Mouse (Mus musculus): ENCODE data around the gene Gucy2c. TPM values are rescaled to one million over a fixed set of nuclear protein-coding genes. Genes with fewer than 3 reads are reported as not detected.

Gene Gucy2c
- total and polyA plus RNA-seq, 3 experiments, result not detected

DNA sequence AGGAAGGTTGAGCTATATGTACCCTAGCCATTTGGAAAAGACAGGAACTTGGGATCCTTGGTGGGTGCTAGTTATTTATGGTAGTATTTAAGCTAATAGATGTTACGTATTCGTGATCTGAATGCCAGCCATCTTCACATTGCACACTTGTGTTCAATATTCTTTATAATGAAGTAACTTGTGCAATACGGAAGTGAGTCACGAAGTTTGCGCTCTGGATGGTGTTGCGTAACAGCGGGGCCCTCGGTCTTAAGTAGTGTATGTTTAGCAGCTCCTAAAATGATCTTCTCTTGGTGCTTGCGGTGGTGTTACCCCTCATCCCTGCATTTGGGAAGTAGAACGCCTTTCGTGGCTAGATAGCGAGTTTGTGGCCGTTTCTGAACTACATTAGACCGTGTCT is 27.5 kb upstream of the Gucy2c start:
- Histone ChIP-seq H3K27me3 (ENCODE audit: control insufficient read depth in 1 of 2, insufficient read depth in 2 of 2, low read length in 2 of 2) (no peaks in the 10 kb centered on the region), H3K9me3 (replicated peaks; ENCODE audit: insufficient read depth, low read length) (no peaks in the 10 kb centered on the region), H3K4me1 (ENCODE audit: control insufficient read depth in 1 of 2, insufficient read depth in 2 of 2, low read length in 2 of 2) (peaks cover 0 to 16% of the 10 kb centered on the region in 2 experiments; a peak in 3 of 4 replicates), H3K9ac (ENCODE audit: control insufficient read depth, low read depth, low read length, poor library complexity, severe bottlenecking) (peak overlapping the region; percentile 94), H3K27ac (ENCODE audit: control insufficient read depth, low read depth, low read length) (peak overlapping the region; percentile 77), H3K4me3 (ENCODE audit: control insufficient read depth in 1 of 2, insufficient read depth in 1 of 2, low read depth in 2 of 2, low read length in 2 of 2) (peak overlapping the region; percentile 61 to 74), H3K79me2 (ENCODE audit: control insufficient read depth, insufficient read depth, low read length, poor library complexity) (peaks cover 24% of the 10 kb centered on the region), H3K36me3 (ENCODE audit: control insufficient read depth in 1 of 2, insufficient read depth in 2 of 2, low read length in 2 of 2) (peaks cover 7 to 17% of the 10 kb centered on the region in 2 experiments)
- peak; percentile 92 for DNase-seq (ENCODE audit: low read depth, low spot score)
- peak in 1 of 2 experiments; percentile 38; a peak in 1 of 4 replicates for TF ChIP-seq POLR2A (IDR thresholded peaks at IDR 0.05; ENCODE audit: control insufficient read depth in 1 of 2, insufficient read depth in 1 of 2, low read depth in 1 of 2, low read length in 2 of 2, poor library complexity in 1 of 2)
- TF ChIP-seq NRF1 (IDR thresholded peaks at IDR 0.05; ENCODE audit: insufficient read depth, low read depth, low read length, poor library complexity, severe bottlenecking), result no peak
- TF ChIP-seq TBP (IDR thresholded peaks at IDR 0.05; ENCODE audit: low read depth, low read length), result peak; percentile 70

DNA sequence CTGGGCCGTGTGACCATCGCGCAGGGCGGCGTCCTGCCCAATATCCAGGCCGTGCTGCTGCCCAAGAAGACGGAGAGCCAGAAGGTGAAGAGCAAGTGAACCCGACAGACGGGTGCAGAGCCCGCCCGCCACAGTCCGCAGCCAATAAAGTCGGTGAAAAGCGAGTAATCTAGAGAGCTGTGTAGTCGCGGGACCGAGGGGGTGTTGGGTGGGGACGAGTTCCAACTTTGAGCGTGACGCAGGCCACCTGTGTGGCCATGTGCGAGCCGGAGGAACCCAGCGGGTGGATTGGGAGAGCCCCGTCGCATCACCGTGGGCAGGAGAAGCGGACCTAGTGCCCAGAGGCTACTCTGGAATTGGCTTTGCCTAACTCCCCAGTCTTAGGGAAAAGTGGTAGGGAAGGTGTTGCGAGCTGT is 27.1 kb upstream of the Gucy2c start:
- Histone ChIP-seq H3K4me3 (ENCODE audit: control insufficient read depth in 1 of 2, insufficient read depth in 1 of 2, low read depth in 2 of 2, low read length in 2 of 2) (peak overlapping the region; percentile 61 to 74), H3K9ac (ENCODE audit: control insufficient read depth, low read depth, low read length, poor library complexity, severe bottlenecking) (peak overlapping the region; percentile 94), H3K4me1 (ENCODE audit: control insufficient read depth in 1 of 2, insufficient read depth in 2 of 2, low read length in 2 of 2) (peaks cover 0 to 16% of the 10 kb centered on the region in 2 experiments; a peak in 3 of 4 replicates), H3K79me2 (ENCODE audit: control insufficient read depth, insufficient read depth, low read length, poor library complexity) (peaks cover 24% of the 10 kb centered on the region), H3K27me3 (ENCODE audit: control insufficient read depth in 1 of 2, insufficient read depth in 2 of 2, low read length in 2 of 2) (no peaks in the 10 kb centered on the region), H3K27ac (ENCODE audit: control insufficient read depth, low read depth, low read length) (peak overlapping the region; percentile 77), H3K36me3 (ENCODE audit: control insufficient read depth in 1 of 2, insufficient read depth in 2 of 2, low read length in 2 of 2) (peaks cover 3 to 17% of the 10 kb centered on the region in 2 experiments), H3K9me3 (replicated peaks; ENCODE audit: insufficient read depth, low read length) (no peaks in the 10 kb centered on the region)
- peak; percentile 14 to 20; a peak in 1 of 4 replicates for TF ChIP-seq POLR2A (IDR thresholded peaks at IDR 0.05; ENCODE audit: control insufficient read depth in 1 of 2, insufficient read depth in 1 of 2, low read depth in 1 of 2, low read length in 2 of 2, poor library complexity in 1 of 2)
- no peak for TF ChIP-seq NRF1 (IDR thresholded peaks at IDR 0.05; ENCODE audit: insufficient read depth, low read depth, low read length, poor library complexity, severe bottlenecking)
- peak; percentile 73 for DNase-seq (ENCODE audit: low read depth, low spot score)

DNA sequence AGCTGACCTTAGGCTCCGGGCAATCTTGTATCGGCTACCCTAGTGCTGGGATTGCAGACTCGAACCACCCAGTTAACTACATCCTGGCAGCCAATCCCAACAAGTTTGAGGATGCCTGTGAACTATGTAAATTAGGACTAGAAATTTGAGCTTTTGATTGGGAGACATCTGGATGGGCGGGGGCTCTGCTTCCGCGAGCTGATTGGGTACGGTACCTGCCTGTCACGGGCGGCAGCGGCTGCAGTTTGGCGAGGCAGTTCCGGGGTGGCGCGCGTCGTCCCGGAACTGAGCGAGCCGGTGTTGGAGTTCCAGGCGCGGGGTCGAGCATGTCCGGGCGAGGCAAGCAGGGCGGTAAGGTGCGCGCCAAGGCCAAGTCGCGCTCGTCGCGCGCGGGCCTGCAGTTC is 26.5 kb upstream of the Gucy2c start, which contains the start of gene H2afj:
H2afj (plus strand) TSS at position 231 of the 404 bp plus-strand sequence.
- DNase-seq (ENCODE audit: low read depth, low spot score), result peak; percentile 98
- H3K27ac ChIP-seq (ENCODE audit: control insufficient read depth, low read depth, low read length), result peak within 1 kb of the TSS; percentile 77
- peaks cover 0 to 20% of the 10 kb centered on the region in 2 experiments; a peak in 3 of 4 replicates for H3K36me3 ChIP-seq (ENCODE audit: control insufficient read depth in 1 of 2, insufficient read depth in 2 of 2, low read length in 2 of 2)
- H3K9me3 ChIP-seq (replicated peaks; ENCODE audit: insufficient read depth, low read length), result no peaks in the 10 kb centered on the region
- H3K4me1 ChIP-seq (ENCODE audit: control insufficient read depth in 1 of 2, insufficient read depth in 2 of 2, low read length in 2 of 2), result peaks cover 0 to 16% of the 10 kb centered on the region in 2 experiments; a peak in 3 of 4 replicates
- TF ChIP-seq USF1 (IDR thresholded peaks at IDR 0.05; ENCODE audit: low read depth, low read length) (no peak), NRF1 (IDR thresholded peaks at IDR 0.05; ENCODE audit: insufficient read depth, low read depth, low read length, poor library complexity, severe bottlenecking) (no peak), POLR2AphosphoS5 (IDR thresholded peaks at IDR 0.05; ENCODE audit: borderline replicate concordance, low read depth, low read length) (no peak), TBP (IDR thresholded peaks at IDR 0.05; ENCODE audit: low read depth, low read length) (peak; percentile 71), ZKSCAN1 (IDR thresholded peaks at IDR 0.05; ENCODE audit: low read depth, low read length) (no peak), ZC3H11A (IDR thresholded peaks at IDR 0.05; ENCODE audit: low read depth, low read length) (no peak), POLR2A (IDR thresholded peaks at IDR 0.05; ENCODE audit: control insufficient read depth in 1 of 2, insufficient read depth in 1 of 2, low read depth in 1 of 2, low read length in 2 of 2, poor library complexity in 1 of 2) (peak in 1 of 2 experiments; percentile 63; a peak in 1 of 4 replicates), RAD21 (IDR thresholded peaks at IDR 0.05; ENCODE audit: low read depth, low read length) (no peak), UBTF (IDR thresholded peaks at IDR 0.05; ENCODE audit: borderline replicate concordance, insufficient read depth, low read depth, low read length) (no peak; the same call in 1 of the 2 replicates), ZMIZ1 (IDR thresholded peaks at IDR 0.05; ENCODE audit: low read depth, low read length) (no peak), GABPA (IDR thresholded peaks at IDR 0.05; ENCODE audit: low read depth, low read length) (no peak)
- H3K79me2 ChIP-seq (ENCODE audit: control insufficient read depth, insufficient read depth, low read length, poor library complexity), result peaks cover 24% of the 10 kb centered on the region
- H3K4me3 ChIP-seq (ENCODE audit: control insufficient read depth in 1 of 2, insufficient read depth in 1 of 2, low read depth in 2 of 2, low read length in 2 of 2), result peak within 1 kb of the TSS; percentile 61 to 74
- H3K9ac ChIP-seq (ENCODE audit: control insufficient read depth, low read depth, low read length, poor library complexity, severe bottlenecking), result peak within 1 kb of the TSS; percentile 94
- no peaks in the 10 kb centered on the region for H3K27me3 ChIP-seq (ENCODE audit: control insufficient read depth in 1 of 2, insufficient read depth in 2 of 2, low read length in 2 of 2)

Data from MEL (cell line).